Mouse (Mus musculus): ENCODE measurements around the gene Aadacl3.

GRCm38 (mm10) chr4:144463656-144464055, at the start of gene Aadacl3:
- TF ChIP-seq CTCF (IDR thresholded peaks at IDR 0.05; ENCODE audit: control insufficient read depth, insufficient read depth, low read length): no peak
- no peak for TF ChIP-seq POLR2A (IDR thresholded peaks at IDR 0.05; ENCODE audit: borderline replicate concordance, control insufficient read depth, low read depth, low read length)
